Mouse (Mus musculus) CH12.LX (cell line): ENCODE measurements around the gene Rbms1.

Experiments
- CTCF ChIP-seq, 2 experiments: IDR thresholded peaks in 1 of 2; conservative IDR thresholded peaks in 1 of 2; 2 replicates each; pipeline ENCODE4 v1.5.1; 2011 to 2012; ENCODE audit warnings: low read depth in 2 of 2, low read length in 2 of 2, improper control_type of control experiment in 1 of 2, inconsistent platforms in 1 of 2, mild to moderate bottlenecking in 1 of 2, moderate library complexity in 1 of 2
- E2F4 ChIP-seq: IDR thresholded peaks from 2 replicates; pipeline ENCODE4 v1.6.1; 2011; ENCODE audit warnings: low read depth, low read length, improper control_type of control experiment; ENCODE audit not compliant: insufficient replicate concordance

- no peak for TF ChIP-seq E2F4
- TF ChIP-seq CTCF (conservative IDR thresholded peaks at IDR 0.05 in 1 of 2, IDR thresholded peaks at IDR 0.05 in 1 of 2; ENCODE audit: low read depth in 2 of 2, low read length in 2 of 2): no peak
These were observed 119.4 kb downstream of the Rbms1 start for GRCm38 (mm10) chr2:60843633-60844032.
